Comparison of ENCODE assay signal across 23 mouse cellular contexts in genomic region chr4:129750430-129750829, GRCm38 (mm10). TPM values are rescaled to one million over a fixed set of nuclear protein-coding genes. Genes with fewer than 3 reads are reported as not detected.
DNase-seq lines count a peak whose midpoint lies in the region; ATAC-seq and TF ChIP-seq lines count a peak whose summit lies in the region.
"Had no signal": no experiment of that assay in that cellular context is flagged by ENCODE, and none has a peak within 500 bp of the region (broad histone marks: within the 10 kb centered on the region; RNA-seq: fewer than 3 reads in every experiment).

No protein-coding gene starts in this region.

- WGBS in intestine, embryonic 16.5 days = 25% methylated on average over 5 of the region's 5 CpGs
- 26% methylated on average over 5 of the region's 5 CpGs for WGBS in hindbrain, postnatal 0 days

- peak; percentile 64 for ATAC-seq in intestine, embryonic 16.5 days
- ATAC-seq in hindbrain, postnatal 0 days = no peak
- ATAC-seq: forebrain, embryonic 14.5 days; hindbrain, embryonic 16.5 days; liver, postnatal 0 days had no signal

- peak; percentile 14 for DNase-seq in thymus, postnatal 0 days (ENCODE audit: low spot score)
- no peak for DNase-seq in thymus, postnatal 4 days
- peak; percentile 57 for DNase-seq in T-cell, adult 2 months (ENCODE audit: low spot score)
- DNase-seq in heart, adult 11 months = no peak
- DNase-seq in spleen, postnatal 4 days (ENCODE audit: low spot score in 2 of 2) = no peak
- DNase-seq in hindbrain, postnatal 0 days (ENCODE audit: low spot score) = no peak
- no peak for DNase-seq in adrenal gland, adult 2 months
- DNase-seq: adrenal gland, postnatal 25 days; cerebellum, adult 8-10 months; gastrocnemius, postnatal 10 days; kidney, adult 2 months; kidney, postnatal 36 days; layer of hippocampus, adult 9-11 months; liver, postnatal 0 days; lung, postnatal 10 days; thymus, postnatal 14 days had no signal

- H3K27me3 ChIP-seq in intestine, embryonic 16.5 days (replicated peaks; ENCODE audit: control insufficient read depth, insufficient read depth, low read length) = no peaks in the 10 kb centered on the region
- no peaks in the 10 kb centered on the region for H3K27me3 ChIP-seq in hindbrain, postnatal 0 days (ENCODE audit: insufficient read depth, low read length)

- H3K9ac ChIP-seq in intestine, embryonic 16.5 days (ENCODE audit: low read depth, low read length) = no peak overlapping the region
- H3K9ac ChIP-seq in hindbrain, postnatal 0 days (replicated peaks; ENCODE audit: low read length) = no peak overlapping the region
- H3K9ac ChIP-seq: limb, embryonic 12.5 days; liver, postnatal 0 days had no signal

- no peak for TF ChIP-seq CTCF in hindbrain, postnatal 0 days (IDR thresholded peaks at IDR 0.05; ENCODE audit: low read depth)

- peaks cover 6% of the 10 kb centered on the region; the same call in 1 of the 2 replicates for H3K4me1 ChIP-seq in intestine, embryonic 16.5 days (ENCODE audit: control insufficient read depth, insufficient read depth, low read length)
- H3K4me1 ChIP-seq in hindbrain, postnatal 0 days (ENCODE audit: insufficient read depth, low read length) = no peaks in the 10 kb centered on the region

- H3K9me3 ChIP-seq in intestine, embryonic 16.5 days (ENCODE audit: control insufficient read depth, low read length) = no peaks in the 10 kb centered on the region
- H3K9me3 ChIP-seq in hindbrain, postnatal 0 days (ENCODE audit: low read length) = no peaks in the 10 kb centered on the region
- H3K9me3 ChIP-seq: limb, embryonic 12.5 days had no signal

- no peaks in the 10 kb centered on the region for H3K36me3 ChIP-seq in intestine, embryonic 16.5 days (ENCODE audit: control insufficient read depth, insufficient read depth, low read length)
- H3K36me3 ChIP-seq in hindbrain, postnatal 0 days (ENCODE audit: insufficient read depth, low read length) = no peaks in the 10 kb centered on the region
- H3K36me3 ChIP-seq: limb, embryonic 12.5 days had no signal

- H3K4me3 ChIP-seq in intestine, embryonic 16.5 days (ENCODE audit: low read length) = no peak overlapping the region
- H3K4me3 ChIP-seq in hindbrain, postnatal 0 days (ENCODE audit: low read length) = no peak overlapping the region
- H3K4me3 ChIP-seq: limb, embryonic 12.5 days had no signal

- H3K4me2 ChIP-seq in intestine, embryonic 16.5 days (ENCODE audit: low read depth, low read length) = no peak overlapping the region
- H3K4me2 ChIP-seq in hindbrain, postnatal 0 days (ENCODE audit: low read depth, low read length) = no peak overlapping the region
- H3K4me2 ChIP-seq: heart, embryonic 11.5 days; limb, embryonic 12.5 days; liver, embryonic 11.5 days; midbrain, embryonic 11.5 days had no signal

- H3K27ac ChIP-seq in intestine, embryonic 16.5 days (ENCODE audit: low read length) = no peak overlapping the region; the same call in 1 of the 2 replicates
- no peak overlapping the region for H3K27ac ChIP-seq in hindbrain, postnatal 0 days
- H3K27ac ChIP-seq: limb, embryonic 12.5 days had no signal

RNA-seq across cellular contexts. Expression of gene Khdrbs1, which starts 8.3 kb away (rescaled TPM):
- polyA plus RNA-seq in thymus, postnatal 0 days (2015; fragmentation: Nextera tagmentation; extraction: Ambion mirVana) = 127 and 145 TPM in 2 replicates
- polyA plus RNA-seq in intestine, embryonic 16.5 days (2015; fragmentation: Nextera tagmentation; extraction: Ambion mirVana) = 62.2 and 62.6 TPM in 2 replicates
- total RNA-seq in hindbrain, postnatal 0 days (2014; rRNA removed) = 75.1 and 86.2 TPM in 2 replicates
- 85.7 and 86.5 TPM in 2 replicates for polyA plus RNA-seq in hindbrain, postnatal 0 days (2015; fragmentation: Nextera tagmentation; extraction: Ambion mirVana)
- 10 to 100 TPM; 65.0 to 66.3 TPM for total RNA-seq in adrenal gland, adult 2 months (2021)
- polyA plus RNA-seq in adrenal gland, adult 2 months (2012; rRNA removed) = 114 and 124 TPM in 2 replicates

RNA-seq across cellular contexts. Expression of gene Tmem39b, which starts 53.8 kb away (rescaled TPM):
- polyA plus RNA-seq in thymus, postnatal 0 days (2015; fragmentation: Nextera tagmentation; extraction: Ambion mirVana) = 7.7 and 9.2 TPM in 2 replicates
- polyA plus RNA-seq in intestine, embryonic 16.5 days (2015; fragmentation: Nextera tagmentation; extraction: Ambion mirVana) = 9.2 and 10.6 TPM in 2 replicates
- 23.8 and 25.2 TPM in 2 replicates for total RNA-seq in hindbrain, postnatal 0 days (2014; rRNA removed)
- polyA plus RNA-seq in hindbrain, postnatal 0 days (2015; fragmentation: Nextera tagmentation; extraction: Ambion mirVana) = 10.5 and 12.1 TPM in 2 replicates
- 10 to 100 TPM; 10.3 to 15.1 TPM for total RNA-seq in adrenal gland, adult 2 months (2021)
- 26.5 and 28.8 TPM in 2 replicates for polyA plus RNA-seq in adrenal gland, adult 2 months (2012; rRNA removed)

Comparison
In these comparisons a context has a peak if more than half of its experiments do, and no peak if none do; other contexts are left out.
1. DNase-seq: peak in thymus, postnatal 0 days (single experiment) and T-cell, adult 2 months (single experiment); none in thymus, postnatal 4 days (single experiment), heart, adult 11 months (single experiment), spleen, postnatal 4 days (0 of 2), hindbrain, postnatal 0 days (single experiment) and adrenal gland, adult 2 months (single experiment).